Mouse (Mus musculus) lung, embryonic 14.5 days (tissue): ENCODE data around the gene Iqck. TPM values are rescaled to one million over a fixed set of nuclear protein-coding genes. Genes with fewer than 3 reads are reported as not detected.

Experiments
- ATAC-seq: fragments of 200-750 bp; cut with Nextera tagmentation; 2 replicates; pipeline ENCODE4 v1.8.0; 2017; ENCODE audit warnings: mild to moderate bottlenecking, moderate TSS enrichment, moderate library complexity; ENCODE audit not compliant: insufficient read depth
- DNase-seq: peaks from one replicate; pipeline ENCODE4 v3.0.0-alpha.2; 2015
- H3K27ac ChIP-seq: fragments of 300-500 bp; sonication (generic); 2 replicates; pipeline ENCODE4 v1.5.1; 2014; ENCODE audit warnings: low read depth, mild to moderate bottlenecking, moderate library complexity
- H3K27me3 ChIP-seq: fragments of 300-500 bp; sonication (generic); 2 replicates; pipeline ENCODE4 v1.6.1; 2014; ENCODE audit warnings: low read length, control low read depth; ENCODE audit not compliant: insufficient read depth
- H3K36me3 ChIP-seq: fragments of 300-500 bp; sonication (generic); 2 replicates; pipeline ENCODE4 v1.6.1; 2014; ENCODE audit warnings: control low read depth; ENCODE audit not compliant: insufficient read depth
- H3K4me1 ChIP-seq: fragments of 300-500 bp; sonication (generic); 2 replicates; pipeline ENCODE4 v1.6.1; 2014; ENCODE audit warnings: antibody characterized with exemption, control low read depth; ENCODE audit not compliant: insufficient read depth
- H3K4me2 ChIP-seq: fragments of 300-500 bp; sonication (generic); 2 replicates; pipeline ENCODE4 v1.6.1; 2014; ENCODE audit warnings: mild to moderate bottlenecking
- H3K4me3 ChIP-seq: fragments of 300-500 bp; sonication (generic); 2 replicates; pipeline ENCODE4 v1.5.1; 2014; ENCODE audit warnings: low read depth, low read length
- H3K9ac ChIP-seq: fragments of 300-500 bp; sonication (generic); 2 replicates; pipeline ENCODE4 v1.6.1; 2014
- H3K9me3 ChIP-seq: fragments of 300-500 bp; sonication (generic); 2 replicates; pipeline ENCODE4 v1.6.1; 2016; ENCODE audit warnings: low read depth, low read length, control low read depth
- CTCF ChIP-seq: IDR thresholded peaks from 2 replicates; pipeline ENCODE4 v1.5.1; 2016; ENCODE audit warnings: antibody characterized with exemption, low read depth
- WGBS: fragments of 180-500 bp; shearing (Covaris S2); extraction: QIAGEN DNeasy Blood & Tissue Kit; methylation state at CpG from one replicate; pipeline ENCODE4 v1.1.7; 2014; 5-methylcytosine and 5-hydroxymethylcytosine counted together
- polyA plus RNA-seq: library from polyadenylated mRNA; unstranded; fragments of >200 nt; fragmentation: Nextera tagmentation; extraction: Ambion mirVana; gene quantifications from 2 replicates; pipeline ENCODE4 v1.2.1, GENCODE M21; 2014

The Iqck gene
- polyA plus RNA-seq, 1 experiment from 2014 or later, result 3.2 TPM

- no peak overlapping the region for H3K9ac ChIP-seq
These were observed 28.4 kb downstream of the Iqck start for GRCm38 (mm10) chr7:118883957-118884356.

DNA sequence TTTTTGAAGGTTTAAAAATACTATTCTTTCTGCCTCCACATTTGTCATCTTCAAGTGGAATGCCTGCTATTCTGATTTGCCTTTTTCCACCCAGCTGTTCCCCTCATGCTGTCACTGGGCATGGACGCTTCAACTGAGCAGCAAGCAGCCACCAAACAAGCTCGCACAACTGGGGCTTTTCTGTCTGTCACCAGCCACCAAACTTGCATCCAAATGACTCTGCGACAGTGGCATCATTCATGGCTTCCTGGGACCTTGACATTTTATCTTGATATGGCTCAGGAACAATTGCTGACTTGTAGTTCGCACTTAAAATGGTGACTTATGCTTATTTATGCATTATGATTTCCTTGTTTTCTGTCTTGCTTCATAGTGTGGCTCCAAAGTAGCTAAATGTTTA lies 29.4 kb downstream of the Iqck start:
- Histone ChIP-seq H3K36me3 (no peaks in the 10 kb centered on the region), H3K27me3 (no peaks in the 10 kb centered on the region), H3K27ac (no peak overlapping the region), H3K9me3 (no peaks in the 10 kb centered on the region), H3K4me2 (no peak overlapping the region), H3K4me1 (peaks cover 13% of the 10 kb centered on the region; the same call in 1 of the 2 replicates), H3K9ac (no peak overlapping the region), H3K4me3 (no peak overlapping the region)
- 71% methylated on average over 4 of the region's 4 CpGs for WGBS
- DNase-seq, result no peak
- no peak for TF ChIP-seq CTCF
- no peak for ATAC-seq

More at GRCm38 (mm10) chr7:118883957-118884356, 28.4 kb downstream of the Iqck start:
- WGBS, result 45% methylated on average over 4 of the region's 4 CpGs
- Histone ChIP-seq H3K9me3 (no peaks in the 10 kb centered on the region), H3K27me3 (no peaks in the 10 kb centered on the region), H3K27ac (peak overlapping the region; percentile 26; the same call in 1 of the 2 replicates), H3K4me1 (0 out of 2 replicates have a peak, but pooled peaks cover 9% of the 10 kb centered on the region), H3K4me3 (no peak overlapping the region), H3K4me2 (no peak overlapping the region), H3K36me3 (no peaks in the 10 kb centered on the region)
- ATAC-seq (no peak), DNase-seq (no peak)
- no peak for TF ChIP-seq CTCF

GRCm38 (mm10) chr7:118887303-118888055 lies 31.9 kb downstream of the Iqck start:
- TF ChIP-seq CTCF, result no peak
- Histone ChIP-seq H3K27me3 (no peaks in the 10 kb centered on the region), H3K36me3 (no peaks in the 10 kb centered on the region), H3K27ac (peak overlapping the region; percentile 83), H3K4me1 (peaks cover 13% of the 10 kb centered on the region; the same call in 1 of the 2 replicates), H3K9ac (no peak overlapping the region), H3K9me3 (no peaks in the 10 kb centered on the region), H3K4me2 (no peak overlapping the region), H3K4me3 (no peak overlapping the region)
- ATAC-seq, result peak; percentile 76
- WGBS, result 41% methylated on average over 6 of the region's 6 CpGs
- peak; percentile 67 for DNase-seq

- H3K36me3 ChIP-seq, result no peaks in the 10 kb centered on the region
- H3K4me1 ChIP-seq, result peaks cover 13% of the 10 kb centered on the region; the same call in 1 of the 2 replicates
- no peak overlapping the region for H3K4me2 ChIP-seq
- 14% methylated on average over 3 of the region's 3 CpGs for WGBS
- H3K9me3 ChIP-seq, result no peaks in the 10 kb centered on the region
- H3K27me3 ChIP-seq, result no peaks in the 10 kb centered on the region
- no peak for TF ChIP-seq CTCF
- no peak overlapping the region for H3K9ac ChIP-seq
- DNase-seq (peak; percentile 67), ATAC-seq (0 out of 2 replicates have a peak, but pooled peaks have one; percentile 16)
- peak overlapping the region; percentile 42; the same call in 1 of the 2 replicates for H3K27ac ChIP-seq
- no peak overlapping the region for H3K4me3 ChIP-seq
These were observed 33.6 kb downstream of the Iqck start for GRCm38 (mm10) chr7:118889046-118889680.

DNA sequence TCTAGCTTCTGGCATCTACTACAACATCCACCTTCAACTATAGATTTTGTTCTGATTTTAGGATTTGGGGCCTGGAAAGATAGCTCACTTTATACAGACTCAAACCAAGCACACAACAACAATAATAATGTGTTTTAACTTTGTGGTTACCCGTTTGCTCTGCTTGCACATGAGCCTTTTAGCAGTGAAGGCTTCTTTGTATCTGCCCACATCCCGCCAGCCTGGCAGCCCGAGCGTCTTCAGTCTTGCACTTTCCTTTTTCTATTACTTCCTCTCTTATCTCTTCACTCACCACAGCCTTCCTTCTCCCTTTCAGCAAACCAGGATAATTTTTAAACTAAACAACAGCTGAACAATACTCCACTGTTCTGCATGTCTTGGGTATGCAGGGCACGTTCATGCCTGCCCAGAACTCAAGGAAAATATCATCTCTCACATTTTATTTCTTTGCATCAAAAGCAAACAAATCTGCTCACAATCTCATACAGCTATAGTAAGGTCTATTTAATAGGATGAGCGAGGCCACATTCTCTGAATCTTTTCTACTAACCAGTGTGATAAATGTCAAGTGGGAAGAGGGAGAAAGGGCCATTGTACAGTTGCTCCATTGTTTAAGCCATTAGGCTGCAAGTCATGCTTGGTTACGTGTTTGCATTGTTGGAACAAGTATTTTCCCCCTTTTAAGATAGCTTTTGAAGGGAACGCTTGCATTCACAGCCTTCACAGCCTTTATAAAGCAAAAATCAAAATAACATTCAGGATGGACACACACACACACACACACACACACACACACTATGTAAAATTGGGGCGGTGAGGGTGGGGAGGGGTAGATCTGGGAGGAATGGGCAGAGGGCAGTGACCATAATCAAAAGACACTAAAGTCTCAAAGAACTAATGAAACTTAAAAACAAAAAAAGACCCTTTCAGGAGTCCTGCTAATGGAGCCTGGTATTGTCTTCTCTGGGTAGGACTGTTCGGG lies 40.2 kb downstream of the Iqck start:
- 0 out of 2 replicates have a peak, but pooled peaks have one; percentile 27 for ATAC-seq
- no peak overlapping the region for H3K9ac ChIP-seq
- no peaks in the 10 kb centered on the region for H3K36me3 ChIP-seq
- no peak for TF ChIP-seq CTCF
- H3K4me3 ChIP-seq, result no peak overlapping the region
- H3K27ac ChIP-seq, result peak overlapping the region; percentile 38; the same call in 1 of the 2 replicates
- 40% methylated on average over 10 of the region's 10 CpGs for WGBS
- H3K4me1 ChIP-seq, result 0 out of 2 replicates have a peak, but pooled peaks cover 5% of the 10 kb centered on the region
- DNase-seq, result peak; percentile 7
- no peak overlapping the region for H3K4me2 ChIP-seq
- H3K27me3 ChIP-seq, result no peaks in the 10 kb centered on the region
- H3K9me3 ChIP-seq, result no peaks in the 10 kb centered on the region

- H3K27ac ChIP-seq, result no peak overlapping the region
- no peaks in the 10 kb centered on the region for H3K36me3 ChIP-seq
- H3K4me3 ChIP-seq, result no peak overlapping the region
These were observed 42.5 kb downstream of the Iqck start for GRCm38 (mm10) chr7:118898063-118898462.

More at GRCm38 (mm10) chr7:118898063-118898462, 42.5 kb downstream of the Iqck start:
- no peak overlapping the region for H3K4me2 ChIP-seq
- peaks cover 8% of the 10 kb centered on the region; the same call in 1 of the 2 replicates for H3K4me1 ChIP-seq
- TF ChIP-seq CTCF, result 0 out of 2 replicates have a peak, but pooled peaks have one; percentile 5
- no peaks in the 10 kb centered on the region for H3K9me3 ChIP-seq
- no peaks in the 10 kb centered on the region for H3K27me3 ChIP-seq
- no peak overlapping the region for H3K9ac ChIP-seq
- DNase-seq, result no peak
- ATAC-seq, result no peak
